In the genomic region with DNA sequence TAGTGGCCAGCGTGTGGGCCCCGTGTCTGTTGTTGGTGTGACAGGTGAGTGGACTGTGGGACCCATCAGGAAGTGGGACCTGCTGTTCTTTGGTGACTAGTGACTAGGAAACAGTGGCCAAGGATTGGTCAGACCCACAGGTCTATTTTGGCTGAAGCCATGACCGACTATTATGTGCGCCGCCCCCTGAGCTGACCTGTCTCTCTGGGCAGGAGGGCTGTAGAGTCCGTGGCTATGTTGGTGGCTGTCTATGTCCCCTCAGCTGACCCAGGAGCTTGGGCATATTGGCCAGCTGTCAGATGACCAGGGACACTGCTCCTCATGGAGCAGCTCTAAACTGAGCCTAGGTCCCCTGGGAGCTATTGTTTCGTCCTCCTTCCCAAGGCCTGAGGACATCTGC, we compare ENCODE assay signal across 18 mouse cellular contexts. TPM values are rescaled to one million over a fixed set of nuclear protein-coding genes. Genes with fewer than 3 reads are reported as not detected.
DNase-seq lines count a peak whose midpoint lies in the region; ATAC-seq lines count a peak whose summit lies in the region.
"Had no signal": no experiment of that assay in that cellular context is flagged by ENCODE, and none has a peak within 500 bp of the region (broad histone marks: within the 10 kb centered on the region; RNA-seq: fewer than 3 reads in every experiment).

No protein-coding gene starts in this region.

- H3K4me2 ChIP-seq in heart, embryonic 11.5 days: no peak overlapping the region

- H3K9me3 ChIP-seq in heart, embryonic 11.5 days (replicated peaks; ENCODE audit: control insufficient read depth, low read length): no peaks in the 10 kb centered on the region
- H3K9me3 ChIP-seq: G1E had no signal

- no peaks in the 10 kb centered on the region for H3K27me3 ChIP-seq in heart, embryonic 11.5 days (ENCODE audit: control insufficient read depth, insufficient read depth, low read length)
- H3K27me3 ChIP-seq: Patski had no signal

- ATAC-seq in heart, embryonic 11.5 days (replicated peaks; ENCODE audit: insufficient number of reproducible peaks, low FRiP score, low TSS enrichment): no peak
- ATAC-seq: activated CD4-positive, CD25-positive, alpha-beta regulatory T cell, adult 4 months; CD4-positive, CD25-positive, alpha-beta regulatory T cell, adult 4 months; Patski had no signal

- peak; percentile 92 for DNase-seq in heart, adult 11 months
- DNase-seq: adrenal gland, adult 2 months; adrenal gland, adult 8-10 months; adrenal gland, postnatal 10 days; adrenal gland, postnatal 14 days; adrenal gland, postnatal 25 days; adrenal gland, postnatal 36 days; B cell, adult 2 months; cerebellum, adult 11 months; cerebellum, adult 11-12 months; cerebellum, adult 18-20 months; cerebellum, adult 2 months had no signal

- H3K36me3 ChIP-seq in heart, embryonic 11.5 days (ENCODE audit: control insufficient read depth, insufficient read depth, low read length): no peaks in the 10 kb centered on the region
- H3K36me3 ChIP-seq: G1E had no signal

- peaks cover 6% of the 10 kb centered on the region for H3K4me1 ChIP-seq in heart, embryonic 11.5 days (ENCODE audit: control insufficient read depth, insufficient read depth, low read length)

- H3K9ac ChIP-seq in heart, embryonic 11.5 days (ENCODE audit: low read depth, low read length): no peak overlapping the region

- 80% methylated on average over 7 of the region's 7 CpGs for WGBS in heart, embryonic 11.5 days (ENCODE audit: insufficient replicate concordance)

- H3K4me3 ChIP-seq in heart, embryonic 11.5 days (ENCODE audit: low read depth, low read length): no peak overlapping the region

- no peak overlapping the region for H3K27ac ChIP-seq in heart, embryonic 11.5 days (ENCODE audit: low read depth, low read length)

RNA-seq across cellular contexts. Expression of a gene that starts 18.6 kb away (rescaled TPM):
- 0.24 and 0.27 TPM in 2 replicates for polyA plus RNA-seq in heart, embryonic 11.5 days (2014; fragmentation: Nextera tagmentation; extraction: Ambion mirVana)
- polyA plus RNA-seq: activated CD4-positive, CD25-positive, alpha-beta regulatory T cell, adult 4 months; CD4-positive, CD25-positive, alpha-beta regulatory T cell, adult 4 months; G1E had no signal

RNA-seq across cellular contexts. Expression of a gene that starts 41.9 kb away (rescaled TPM):
- polyA plus RNA-seq in heart, embryonic 11.5 days (2014; fragmentation: Nextera tagmentation; extraction: Ambion mirVana): 41.0 and 49.8 TPM in 2 replicates

RNA-seq across cellular contexts. Expression of a gene that starts 44.3 kb away (rescaled TPM):
- 10.9 and 11.4 TPM in 2 replicates for polyA plus RNA-seq in heart, embryonic 11.5 days (2014; fragmentation: Nextera tagmentation; extraction: Ambion mirVana)

RNA-seq across cellular contexts. Expression of a gene that starts 54.8 kb away (rescaled TPM):
- not detected in 2 replicates for polyA plus RNA-seq in heart, embryonic 11.5 days (2014; fragmentation: Nextera tagmentation; extraction: Ambion mirVana)
- polyA plus RNA-seq: activated CD4-positive, CD25-positive, alpha-beta regulatory T cell, adult 4 months; C2C12; CD4-positive, CD25-positive, alpha-beta regulatory T cell, adult 4 months; G1E had no signal

RNA-seq across cellular contexts. Expression of a gene that starts 59.6 kb away (rescaled TPM):
- polyA plus RNA-seq in heart, embryonic 11.5 days (2014; fragmentation: Nextera tagmentation; extraction: Ambion mirVana): not detected in 2 replicates
- polyA plus RNA-seq: C2C12, G1E had no signal
